Mouse (Mus musculus): ENCODE measurements at regions not wholly inside any gene's neighbourhood (a gene's known extent, or its start where the extent isn't known, plus 50 kb on each side); places are given as distances from the start of the nearest gene placed in this dataset.

- dilution Hi-C loops (cut with MboI; ENCODE audit: extremely low pct_ligation_motif_present, extremely low pct_unique_long_range_greater_than_20kb, low sequenced_read_pairs) (no loop called here), in situ Hi-C loops (cut with MboI; ENCODE audit: low pct_ligation_motif_present, low pct_unique_long_range_greater_than_20kb, low sequenced_read_pairs) (no loop called here)
- DNase-seq (ENCODE audit: extremely low read depth): no peak
- Histone ChIP-seq H3K79me2 (replicated peaks; ENCODE audit: control insufficient read depth, extremely low read depth, insufficient read depth, poor library complexity, severe bottlenecking) (no peaks in the 10 kb centered on the region), H3K36me3 (replicated peaks in 1 of 2; ENCODE audit: control insufficient read depth in 1 of 2, insufficient read depth in 1 of 2, low read length in 1 of 2) (no peaks in the 10 kb centered on the region), H3K9ac (ENCODE audit: insufficient read depth, low read depth) (no peak overlapping the region), H3K4me1 (ENCODE audit: control insufficient read depth in 1 of 2, insufficient read depth in 2 of 2) (no peaks in the 10 kb centered on the region), H3K4me2 (ENCODE audit: insufficient read depth, low read depth, poor library complexity, severe bottlenecking) (no peak overlapping the region), H3K27me3 (replicated peaks) (no peaks in the 10 kb centered on the region), H3K9me3 (replicated peaks; ENCODE audit: low read length) (peaks cover 59% of the 10 kb centered on the region), H3K27ac (ENCODE audit: insufficient read depth, low read depth) (no peak overlapping the region), H3K4me3 (replicated peaks in 1 of 3; ENCODE audit: low read depth in 2 of 3, low read length in 2 of 3, poor library complexity in 1 of 3) (no peak overlapping the region)
- TF ChIP-seq E2F4 (IDR thresholded peaks at IDR 0.05; ENCODE audit: insufficient replicate concordance, low read depth, low read length): no peak
- TF ChIP-seq TCF12 (IDR thresholded peaks at IDR 0.05; ENCODE audit: low read depth, low read length): no peak
- TF ChIP-seq RAD21 (IDR thresholded peaks at IDR 0.05; ENCODE audit: low read depth, low read length): no peak
- no peak for TF ChIP-seq MAFK (IDR thresholded peaks at IDR 0.05; ENCODE audit: insufficient replicate concordance, low read length)
- TF ChIP-seq CHD1 (IDR thresholded peaks at IDR 0.05; ENCODE audit: low read depth, low read length): no peak
- TF ChIP-seq HCFC1 (IDR thresholded peaks at IDR 0.05; ENCODE audit: low read depth, low read length): no peak
- TF ChIP-seq IRF4 (IDR thresholded peaks at IDR 0.05; ENCODE audit: low read depth, low read length): no peak
- TF ChIP-seq USF1 (IDR thresholded peaks at IDR 0.05; ENCODE audit: low read depth, low read length): no peak
- no peak for TF ChIP-seq EP300 (IDR thresholded peaks at IDR 0.05; ENCODE audit: low read length)
- TF ChIP-seq ZNF384 (IDR thresholded peaks at IDR 0.05; ENCODE audit: low read depth, low read length): no peak
These were observed 177.2 kb upstream of the Id4 start for GRCm38 (mm10) chr13:48083807-48084206.

GRCm38 (mm10) chr13:48094275-48095035 lies 166.6 kb upstream of the Id4 start:
- H3K4me3 ChIP-seq (replicated peaks in 1 of 3; ENCODE audit: low read depth in 2 of 3, low read length in 2 of 3, poor library complexity in 1 of 3): no peak overlapping the region
- DNase-seq (ENCODE audit: extremely low read depth): no peak
- no peak overlapping the region for H3K27ac ChIP-seq (ENCODE audit: insufficient read depth, low read depth)
- no peak for TF ChIP-seq USF1 (IDR thresholded peaks at IDR 0.05; ENCODE audit: low read depth, low read length)
- no peak for TF ChIP-seq MEF2A (IDR thresholded peaks at IDR 0.05; ENCODE audit: borderline replicate concordance, low read depth, low read length)
- no peak for TF ChIP-seq IRF4 (IDR thresholded peaks at IDR 0.05; ENCODE audit: low read depth, low read length)
- TF ChIP-seq JUN (IDR thresholded peaks at IDR 0.05; ENCODE audit: insufficient read depth, low read depth, low read length): no peak
- TF ChIP-seq TBP (conservative IDR thresholded peaks at IDR 0.05; ENCODE audit: low read depth, low read length): no peak
- TF ChIP-seq MAZ (IDR thresholded peaks at IDR 0.05; ENCODE audit: low read depth, low read length): no peak
- TF ChIP-seq SIN3A (IDR thresholded peaks at IDR 0.05; ENCODE audit: low read length): no peak
- TF ChIP-seq CTCF (conservative IDR thresholded peaks at IDR 0.05 in 1 of 2, IDR thresholded peaks at IDR 0.05 in 1 of 2; ENCODE audit: low read depth in 2 of 2, low read length in 2 of 2): no peak
- TF ChIP-seq E2F4 (IDR thresholded peaks at IDR 0.05; ENCODE audit: insufficient replicate concordance, low read depth, low read length): no peak
- TF ChIP-seq ELF1 (IDR thresholded peaks at IDR 0.05; ENCODE audit: low read depth, low read length): no peak
- no peak for TF ChIP-seq KAT2A (IDR thresholded peaks at IDR 0.05; ENCODE audit: insufficient replicate concordance, low read length)
- no peak for TF ChIP-seq JUND (conservative IDR thresholded peaks at IDR 0.05; ENCODE audit: low read depth, low read length)
- TF ChIP-seq HCFC1 (IDR thresholded peaks at IDR 0.05; ENCODE audit: low read depth, low read length): no peak
- TF ChIP-seq ZMIZ1 (IDR thresholded peaks at IDR 0.05; ENCODE audit: low read depth, low read length): no peak
- no peak for TF ChIP-seq NRF1 (IDR thresholded peaks at IDR 0.05; ENCODE audit: low read depth, low read length)
- no peak for TF ChIP-seq RAD21 (IDR thresholded peaks at IDR 0.05; ENCODE audit: low read depth, low read length)
- TF ChIP-seq MAFK (IDR thresholded peaks at IDR 0.05; ENCODE audit: insufficient replicate concordance, low read length): no peak
- no peak for TF ChIP-seq POLR2A (IDR thresholded peaks at IDR 0.05; ENCODE audit: low read depth, low read length)
- no peaks in the 10 kb centered on the region for H3K79me2 ChIP-seq (replicated peaks; ENCODE audit: control insufficient read depth, extremely low read depth, insufficient read depth, poor library complexity, severe bottlenecking)
- H3K9ac ChIP-seq (ENCODE audit: insufficient read depth, low read depth): no peak overlapping the region
- peaks cover 51% of the 10 kb centered on the region for H3K9me3 ChIP-seq (replicated peaks; ENCODE audit: low read length)
- no peaks in the 10 kb centered on the region for H3K27me3 ChIP-seq (replicated peaks)
- in situ Hi-C loops (cut with MboI; ENCODE audit: low pct_ligation_motif_present, low pct_unique_long_range_greater_than_20kb, low sequenced_read_pairs): no loop called here
- no peaks in the 10 kb centered on the region for H3K4me1 ChIP-seq (ENCODE audit: control insufficient read depth in 1 of 2, insufficient read depth in 2 of 2)
- H3K4me2 ChIP-seq (ENCODE audit: insufficient read depth, low read depth, poor library complexity, severe bottlenecking): no peak overlapping the region
- no peaks in the 10 kb centered on the region for H3K36me3 ChIP-seq (replicated peaks in 1 of 2; ENCODE audit: control insufficient read depth in 1 of 2, insufficient read depth in 1 of 2, low read length in 1 of 2)
- dilution Hi-C loops (cut with MboI; ENCODE audit: extremely low pct_ligation_motif_present, extremely low pct_unique_long_range_greater_than_20kb, low sequenced_read_pairs): no loop called here
